Mouse (Mus musculus): ENCODE results near the gene Skor1.

DNA sequence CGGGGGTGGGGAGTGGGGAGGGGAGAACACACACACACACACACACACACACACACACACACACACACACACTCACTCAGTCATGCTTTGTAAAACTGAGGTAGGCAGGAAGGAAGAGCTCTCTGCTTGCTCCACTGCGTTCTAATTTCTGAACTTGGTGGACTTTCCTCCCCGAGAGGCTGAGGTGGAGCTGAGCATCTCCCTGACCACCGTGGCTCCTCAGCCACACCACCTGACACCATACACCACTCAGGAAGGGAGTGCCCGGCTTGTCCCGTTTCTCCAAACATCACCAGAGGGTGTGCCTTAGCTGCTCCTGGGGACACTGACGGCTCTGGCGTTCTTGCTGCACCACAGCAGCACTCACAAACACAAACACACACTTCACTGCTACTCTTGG, 29.5 kb upstream of the Skor1 start:
- TF ChIP-seq CTCF (IDR thresholded peaks at IDR 0.05; ENCODE audit: low read depth) (no peak), EP300 (IDR thresholded peaks at IDR 0.05; ENCODE audit: low read depth) (no peak)

All from liver, postnatal 0 days (tissue).